Mouse (Mus musculus) left cerebral cortex, adult 6 months (tissue): ENCODE measurements around the gene Kdm6b. TPM values are rescaled to one million over a fixed set of nuclear protein-coding genes. Genes with fewer than 3 reads are reported as not detected.

Experiments
- long read RNA-seq, 2 experiments: library from polyadenylated mRNA; unstranded; transcript quantifications; one replicate each; pipeline ENCODE4 v2.0.0; 2019 to 2020
- polyA plus RNA-seq: library from polyadenylated mRNA; unstranded; fragments of <200 nt; fragmentation: Nextera tagmentation; gene quantifications from 2 replicates; pipeline ENCODE4 v1.2.3, GENCODE M21; 2021

The Kdm6b gene
- 4.7 and 5.3 TPM in 2 replicates for polyA plus RNA-seq
- long read RNA-seq, experiment 1, partial matches to known transcripts: 2 of 2 reads
- long read RNA-seq, experiment 1, other reads (novel, unspliced or antisense): 0 of 2 reads
- long read RNA-seq, experiment 2, partial matches to known transcripts: 1 of 14 reads
- long read RNA-seq, experiment 2, other reads (novel, unspliced or antisense): 13 of 14 reads

DNA sequence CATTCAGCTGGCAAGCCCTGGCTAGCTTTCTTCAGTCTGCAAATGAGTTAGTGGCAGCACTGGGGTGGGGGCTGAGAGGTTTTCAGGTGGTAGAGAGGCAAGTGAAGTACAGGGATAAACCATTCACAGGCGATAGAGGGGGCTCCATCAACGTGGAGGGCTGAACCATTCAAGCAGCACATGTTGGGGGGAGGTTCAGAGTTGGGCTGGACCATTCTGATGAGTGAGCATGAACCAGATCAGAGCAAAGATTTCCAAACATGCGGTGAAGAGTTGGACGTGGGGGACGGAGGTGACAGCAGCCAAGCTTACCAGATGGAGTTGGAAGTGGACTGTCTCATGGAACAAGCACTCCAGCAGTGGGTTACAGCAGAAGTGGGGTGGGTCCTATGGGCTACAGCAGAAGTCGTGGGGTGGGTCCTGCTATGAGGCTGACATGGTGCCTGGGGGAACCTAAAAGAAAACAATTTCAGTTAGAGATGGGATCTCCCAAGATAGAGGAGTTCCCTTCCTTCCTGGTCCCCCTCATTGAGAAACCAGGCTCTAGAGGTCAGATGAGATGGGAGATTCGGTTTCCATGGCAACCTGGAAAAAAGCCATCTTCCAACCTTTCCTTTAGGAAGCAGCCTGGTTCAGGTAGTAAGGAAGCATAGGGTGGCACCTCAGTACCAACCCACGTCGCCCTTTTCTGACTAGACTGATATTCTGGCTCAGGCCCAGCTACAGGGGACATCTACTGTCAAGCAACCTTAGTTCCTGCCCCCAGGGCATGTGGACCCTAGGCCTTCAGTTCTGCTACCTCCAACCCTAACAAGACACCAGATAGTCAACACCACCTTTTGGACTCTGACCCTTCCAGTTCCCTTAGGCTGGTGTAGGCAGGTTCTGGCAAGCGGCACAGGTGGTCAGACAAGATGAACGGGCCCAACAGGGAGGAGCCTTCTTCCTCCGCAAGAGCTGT, at the start of gene Kdm6b:
TSS of gene Kdm6b (minus strand) at position 455 of the 961 bp plus-strand sequence.

DNA sequence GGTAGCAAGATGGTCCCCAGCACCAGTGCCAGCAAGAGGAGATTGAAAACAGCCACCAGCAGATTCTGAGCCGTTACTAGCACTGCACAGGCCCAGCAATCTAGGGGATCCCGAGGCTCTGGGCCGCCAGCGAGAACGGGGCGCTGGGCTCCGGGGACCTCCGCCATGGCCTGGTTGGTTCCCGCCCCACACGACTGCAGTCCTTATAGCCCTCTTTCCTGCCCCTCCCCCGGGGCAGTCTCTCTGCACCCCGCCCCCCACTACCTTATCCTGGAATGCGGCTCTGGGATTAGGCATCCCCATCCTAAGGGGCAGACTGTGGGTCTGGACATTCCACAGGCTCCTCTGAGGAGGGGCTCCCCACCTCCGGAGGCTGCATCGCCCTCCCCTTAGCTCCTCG, 15.4 kb downstream of the Kdm6b start, which contains the start of gene Tmem88:
TSS of gene Tmem88 (minus strand) at position 176 of the 400 bp plus-strand sequence.

DNA sequence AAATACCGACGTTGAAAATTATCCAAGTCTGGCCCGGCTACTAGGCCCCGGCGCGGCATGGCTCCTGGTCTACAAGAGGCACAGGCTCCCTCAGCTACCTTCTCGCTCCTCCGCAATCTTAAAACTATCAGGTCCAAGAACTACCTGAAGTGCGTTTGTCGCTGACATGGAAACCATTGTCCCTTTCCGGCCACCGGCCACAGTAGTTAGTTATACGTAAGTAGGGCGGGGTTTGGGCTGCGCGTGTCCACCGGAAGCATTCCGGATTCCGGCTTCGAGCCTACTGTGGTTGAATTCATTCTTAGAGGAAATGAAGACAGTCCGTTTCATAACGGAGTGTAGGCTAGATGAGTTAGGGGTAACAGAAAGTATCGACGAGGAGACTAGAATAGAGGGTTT, 18.2 kb downstream of the Kdm6b start, which contains the start of the genes Naa38 and Cyb5d1:
TSS of gene Naa38 (plus strand) at position 253 of the 399 bp plus-strand sequence.
TSS of gene Cyb5d1 (minus strand) at position 397 of the 399 bp plus-strand sequence.

DNA sequence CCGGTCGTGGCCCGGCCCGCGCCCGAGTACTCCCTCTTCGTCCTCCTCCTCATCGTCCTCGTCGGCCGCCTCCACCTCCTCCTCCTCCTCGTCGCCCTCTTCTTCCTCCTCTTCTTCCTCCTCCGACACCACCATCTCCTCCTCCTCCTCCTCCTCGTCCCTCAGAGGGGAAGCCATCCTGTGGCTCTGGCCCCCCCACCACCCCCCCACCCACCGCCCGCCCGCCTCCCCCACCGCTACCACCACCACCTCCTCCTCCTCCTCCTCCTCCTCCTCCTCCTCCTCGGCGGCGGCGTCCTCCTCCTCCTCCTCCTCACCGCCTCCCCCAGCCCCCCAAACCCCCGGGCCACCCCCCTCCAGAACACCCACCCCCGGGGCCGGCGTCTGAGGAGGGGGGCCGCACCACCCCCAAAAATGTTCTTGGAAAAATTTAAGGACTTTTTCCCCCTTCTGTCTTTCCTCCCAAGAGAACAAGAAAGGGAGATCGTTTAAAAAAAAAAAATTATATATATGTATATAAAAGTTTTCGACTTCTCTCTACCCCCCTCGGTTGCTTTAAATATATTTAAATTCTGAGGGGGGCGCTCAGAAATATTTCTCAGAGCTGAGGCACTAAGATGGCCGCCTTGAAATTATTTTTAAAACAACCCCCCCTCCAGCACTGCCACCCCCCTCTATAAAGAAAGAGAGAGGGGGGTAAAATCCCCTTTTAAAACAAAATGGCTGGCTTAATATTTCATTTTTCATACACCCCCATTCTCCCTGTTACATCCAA, 44.1 kb downstream of the Kdm6b start, which contains the start of gene Chd3:
TSS of gene Chd3 (minus strand) at position 192 of the 775 bp plus-strand sequence.

Other genes starting within 250 kb of the Kdm6b start
- 2.8 and 4.3 TPM in 2 replicates for gene Alox8, start 215.8 kb downstream of the Kdm6b start, polyA plus RNA-seq
- gene Gucy2e, start 176.6 kb downstream of the Kdm6b start, polyA plus RNA-seq: 0.40 and 0.66 TPM in 2 replicates
- 2.2 and 3.0 TPM in 2 replicates for gene Cntrob, start 89.9 kb downstream of the Kdm6b start, polyA plus RNA-seq
- 128 and 132 TPM in 2 replicates for gene Trappc1, start 89.7 kb downstream of the Kdm6b start, polyA plus RNA-seq
- 24.4 and 28.5 TPM in 2 replicates for gene Kcnab3, start 87.4 kb downstream of the Kdm6b start, polyA plus RNA-seq
- 352 and 369 TPM in 2 replicates for gene Rnf227, start 73.2 kb downstream of the Kdm6b start, polyA plus RNA-seq
- gene Chd3, start 44.3 kb downstream of the Kdm6b start, polyA plus RNA-seq: 36.0 and 37.5 TPM in 2 replicates
- gene Naa38, start 18.2 kb downstream of the Kdm6b start, polyA plus RNA-seq: 537 and 633 TPM in 2 replicates
- gene Cyb5d1, start 18.0 kb downstream of the Kdm6b start, polyA plus RNA-seq: 14.8 and 20.5 TPM in 2 replicates
- gene Tmem88, start 15.4 kb downstream of the Kdm6b start, polyA plus RNA-seq: 3.1 and 4.1 TPM in 2 replicates
- gene Dnah2, start 135.4 kb upstream of the Kdm6b start, polyA plus RNA-seq: 0.19 and 0.56 TPM in 2 replicates
- gene Efnb3, start 146.5 kb upstream of the Kdm6b start, polyA plus RNA-seq: 14.0 and 33.2 TPM in 2 replicates
- gene Wrap53, start 166.6 kb upstream of the Kdm6b start, polyA plus RNA-seq: 11.1 and 12.9 TPM in 2 replicates
- gene Trp53, start 166.7 kb upstream of the Kdm6b start, polyA plus RNA-seq: 20.2 and 20.9 TPM in 2 replicates
- 153 and 269 TPM in 2 replicates for gene Atp1b2, start 192.3 kb upstream of the Kdm6b start, polyA plus RNA-seq
- gene Shbg, start 204.2 kb upstream of the Kdm6b start, polyA plus RNA-seq: not detected in 2 replicates
- 13.9 and 15.2 TPM in 2 replicates for gene Sat2, start 208.3 kb upstream of the Kdm6b start, polyA plus RNA-seq
- 6.9 and 10.3 TPM in 2 replicates for gene Fxr2, start 219.3 kb upstream of the Kdm6b start, polyA plus RNA-seq
- 0.36 TPM in 1 of 2 replicates, not detected in the other for gene Sox15, start 241.6 kb upstream of the Kdm6b start, polyA plus RNA-seq
- 87.7 and 102 TPM in 2 replicates for gene Mpdu1, start 249.0 kb upstream of the Kdm6b start, polyA plus RNA-seq